Mouse (Mus musculus): ENCODE data around the gene Rpl5.
"Not testable (repeated sequence)": the region's sequence is repeated elsewhere in the genome, so short reads cannot be mapped to it uniquely, and the experiment has no call there.

Gene Rpl5

GRCm38 (mm10) chr5:107901014-107901615, 813 bp downstream of the Rpl5 start:
- no peak for DNase-seq (ENCODE audit: low read depth, low spot score)

GRCm38 (mm10) chr5:107904325-107904724, 4.0 kb downstream of the Rpl5 start:
- no peak for DNase-seq (ENCODE audit: low read depth, low spot score)

- DNase-seq (ENCODE audit: low read depth, low spot score) = no peak
Measured at GRCm38 (mm10) chr5:107908514-107909110, 8.3 kb downstream of the Rpl5 start.

GRCm38 (mm10) chr5:107909668-107910067, 9.4 kb downstream of the Rpl5 start:
- DNase-seq (ENCODE audit: low read depth, low spot score) = no peak

- DNase-seq (ENCODE audit: low read depth, low spot score) = no peak
Measured at GRCm38 (mm10) chr5:107910084-107910616, 9.8 kb downstream of the Rpl5 start.

GRCm38 (mm10) chr5:107911012-107911411, 10.7 kb downstream of the Rpl5 start:
- DNase-seq (ENCODE audit: low read depth, low spot score) = no peak

GRCm38 (mm10) chr5:107915280-107915679, 15.0 kb downstream of the Rpl5 start:
- no peak for DNase-seq (ENCODE audit: low read depth, low spot score)

GRCm38 (mm10) chr5:107921400-107922252, 21.3 kb downstream of the Rpl5 start:
- no peak for DNase-seq (ENCODE audit: low read depth, low spot score)

- no peak for DNase-seq (ENCODE audit: low read depth, low spot score)
Measured at GRCm38 (mm10) chr5:107922836-107923235, 22.5 kb downstream of the Rpl5 start.

- DNase-seq (ENCODE audit: low read depth, low spot score) = no peak
Measured at GRCm38 (mm10) chr5:107924564-107924963, 24.3 kb downstream of the Rpl5 start.

- no peak for DNase-seq (ENCODE audit: low read depth, low spot score)
Measured at GRCm38 (mm10) chr5:107926550-107927249, 26.4 kb downstream of the Rpl5 start.

- no peak for DNase-seq (ENCODE audit: low read depth, low spot score)
Measured at GRCm38 (mm10) chr5:107932556-107932955, 32.3 kb downstream of the Rpl5 start.

GRCm38 (mm10) chr5:107933202-107933974, 33.1 kb downstream of the Rpl5 start:
- no peak for DNase-seq (ENCODE audit: low read depth, low spot score)

GRCm38 (mm10) chr5:107934770-107935543, 34.7 kb downstream of the Rpl5 start:
- DNase-seq (ENCODE audit: low read depth, low spot score) = no peak

- no peak for DNase-seq (ENCODE audit: low read depth, low spot score)
Measured at GRCm38 (mm10) chr5:107936625-107937389, 36.5 kb downstream of the Rpl5 start.

- not testable (repeated sequence) for DNase-seq (ENCODE audit: low read depth, low spot score)
Measured at GRCm38 (mm10) chr5:107938483-107938882, 38.2 kb downstream of the Rpl5 start.

GRCm38 (mm10) chr5:107938886-107939285, 38.6 kb downstream of the Rpl5 start:
- DNase-seq (ENCODE audit: low read depth, low spot score) = no peak

GRCm38 (mm10) chr5:107939701-107940100, 39.4 kb downstream of the Rpl5 start:
- no peak for DNase-seq (ENCODE audit: low read depth, low spot score)

GRCm38 (mm10) chr5:107941222-107941621, 40.9 kb downstream of the Rpl5 start:
- no peak for DNase-seq (ENCODE audit: low read depth, low spot score)
